Mouse (Mus musculus) left cerebral cortex, postnatal 10 days (tissue): ENCODE results near the gene Myh6. TPM values are rescaled to one million over a fixed set of nuclear protein-coding genes. Genes with fewer than 3 reads are reported as not detected.

Experiments
- DNase-seq, 2 experiments: peaks; one replicate each; pipeline ENCODE4 v3.0.0; 2021 to 2022; ENCODE audit warnings: low spot score in 2 of 2, mixed read lengths in 1 of 2; ENCODE audit errors: extremely low spot score in 1 of 2
- intact Hi-C: fragments of 180-260 bp; cut with DNase I; formaldehyde crosslinking; loops from one replicate; pipeline ENCODE4 v1.15.1; 2025
- microRNA-seq: library from miRNA; unstranded; fragments of <30 nt; microRNA quantifications from one replicate; pipeline ENCODE4 v1.2.0, GENCODE M21; 2022
- total RNA-seq, 2 experiments: library from RNA; stranded (reverse); gene quantifications; 2 replicates each; pipeline ENCODE4 v1.2.3; 2021

The Myh6 gene
- total RNA-seq, 2 experiments from 2014 or later: 2.2 to 3.8 TPM

DNA sequence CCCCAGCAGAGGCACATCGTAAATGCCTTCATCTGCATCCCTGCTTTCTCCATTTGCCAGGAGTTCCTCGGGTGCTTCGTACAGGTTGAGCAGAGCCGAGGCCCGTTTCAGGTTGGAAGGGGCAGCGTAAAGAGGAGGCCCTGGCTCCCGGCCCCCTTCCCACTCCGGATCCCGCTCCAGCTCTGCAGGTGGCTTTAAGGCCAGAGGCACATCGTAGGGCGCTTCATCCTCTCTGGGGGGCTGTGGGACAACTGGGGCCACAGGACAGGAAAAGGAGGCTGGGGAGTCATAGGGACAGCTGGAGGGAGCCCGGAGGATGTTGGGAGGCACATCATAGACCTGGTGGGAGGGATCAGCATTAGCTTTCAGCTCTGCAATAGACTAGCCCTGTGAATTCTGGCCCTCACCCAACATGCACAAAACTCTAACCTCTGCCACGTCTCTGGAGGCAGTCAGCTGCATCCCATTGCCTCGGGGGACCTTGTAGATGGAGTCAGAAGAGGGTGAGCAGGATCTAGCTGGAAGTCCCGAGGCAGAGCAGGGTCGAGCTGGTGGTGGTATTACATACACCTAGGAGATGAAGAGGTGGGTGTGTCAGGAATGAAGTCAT lies 46.5 kb downstream of the Myh6 start:
- peak in 1 of 2 experiments; percentile 54 for DNase-seq
- intact Hi-C loops: no loop called here

DNA sequence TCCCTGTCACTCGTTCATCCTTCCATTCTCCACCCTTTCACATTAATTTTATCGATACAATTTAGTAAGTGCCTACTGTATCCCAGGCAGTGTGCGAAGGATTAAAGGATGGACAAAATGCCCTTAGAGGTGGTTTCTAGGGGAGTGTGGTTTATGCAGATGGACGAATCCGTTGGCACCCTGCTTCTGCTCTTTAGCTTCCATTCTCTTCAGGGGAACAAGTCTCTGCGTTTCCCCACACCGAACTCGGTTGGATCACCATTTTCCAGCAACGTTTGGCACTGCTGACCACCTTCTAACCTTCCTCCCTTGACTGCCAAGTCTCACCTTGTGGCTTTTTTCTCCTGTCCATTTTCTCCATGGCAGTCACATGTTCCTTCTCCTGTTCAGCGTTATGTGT lies 53.4 kb downstream of the Myh6 start:
- intact Hi-C loops: loop anchor here (5.0 kb wide), 1 partner anchor 84 kb away; no protein-coding TSS in a partner anchor
- DNase-seq: no peak

DNA sequence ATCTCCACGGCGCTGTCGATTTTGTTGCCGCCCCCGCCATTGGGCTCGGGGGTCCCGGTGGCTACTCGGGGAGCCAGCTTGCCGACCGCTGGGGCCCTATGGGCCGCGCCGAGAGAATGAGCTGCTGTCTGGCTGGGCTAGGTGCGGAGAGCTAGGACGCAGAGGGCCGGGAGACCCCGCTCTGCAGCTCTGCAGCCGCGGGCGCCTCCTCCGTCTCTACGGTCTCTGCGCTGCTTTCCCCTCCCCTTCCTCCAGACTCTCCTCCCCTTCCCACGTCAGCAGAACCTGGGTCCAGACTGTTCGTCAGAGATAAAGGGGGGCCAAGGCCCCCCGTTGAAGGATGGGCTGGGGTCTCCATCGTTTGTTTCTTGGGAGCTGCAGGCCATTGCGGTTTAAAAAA lies 53.8 kb downstream of the Myh6 start, which contains the start of gene Slc22a17:
Gene Slc22a17, minus strand, starts transcription at position 247 of the 400 bp plus-strand sequence.
- intact Hi-C loops: loop anchor here (5.0 kb wide), 1 partner anchor 84 kb away; no protein-coding TSS in a partner anchor
- DNase-seq: peak; percentile 81 to 88

DNA sequence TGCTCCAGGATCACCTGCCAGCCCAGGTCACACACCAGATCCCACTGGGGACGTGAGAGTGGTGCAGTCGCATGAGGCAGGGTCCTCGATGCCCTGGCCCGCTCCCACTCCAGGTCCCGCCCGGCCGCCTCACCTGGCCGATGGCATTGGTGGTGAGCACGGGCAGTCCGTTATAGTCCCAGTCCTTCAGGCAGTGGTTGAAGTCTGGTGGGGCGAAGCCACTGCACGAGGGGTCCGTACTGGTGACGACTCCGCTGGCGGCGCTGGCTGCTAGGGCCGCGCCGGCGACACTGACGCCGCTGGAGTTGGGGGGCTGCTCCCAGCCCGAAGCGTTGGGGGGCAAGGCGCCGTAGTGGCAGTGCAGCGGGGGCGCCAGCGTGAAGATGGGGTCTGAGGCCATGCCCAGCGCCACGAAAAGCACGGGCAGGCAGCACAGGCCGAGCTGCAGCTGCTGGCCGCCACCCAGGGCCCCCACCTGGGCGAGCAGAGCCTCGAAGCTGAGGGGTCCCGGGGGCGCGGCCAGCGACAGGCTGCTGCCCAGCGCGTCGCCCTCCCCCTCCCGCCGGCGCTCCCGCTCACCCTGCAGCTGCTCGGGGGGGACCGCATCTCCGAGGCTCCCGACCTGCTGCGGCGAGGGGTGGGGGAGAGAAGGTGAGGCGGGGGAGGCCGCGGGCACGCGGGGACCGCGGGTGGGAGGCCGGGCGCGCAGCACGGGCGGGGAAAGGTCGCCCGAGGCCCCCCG lies 54.4 kb downstream of the Myh6 start:
- intact Hi-C loops: loop anchor here (5.0 kb wide), 1 partner anchor 85 kb away; no protein-coding TSS in a partner anchor
- peak in 1 of 2 experiments; percentile 68 for DNase-seq

DNA sequence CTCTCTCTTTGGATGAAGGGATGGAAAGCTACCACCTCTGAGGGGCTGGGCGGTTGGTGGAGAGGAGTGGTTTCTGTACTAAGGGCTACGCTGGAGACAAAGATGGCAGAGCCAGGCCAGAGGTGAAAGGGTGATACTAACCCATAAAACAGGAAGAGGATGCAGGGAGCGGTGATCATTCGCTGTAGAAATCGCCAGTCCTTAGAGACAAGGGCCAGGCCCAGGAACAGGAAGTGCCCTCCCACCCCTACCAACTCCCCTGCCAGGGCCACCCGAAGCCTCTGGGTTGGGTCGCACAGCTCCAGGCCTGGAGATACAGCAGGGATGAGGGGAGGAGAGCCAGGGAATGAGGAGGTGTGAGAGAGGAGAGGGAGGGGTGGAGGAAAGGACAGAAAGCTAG lies 58.0 kb downstream of the Myh6 start:
- intact Hi-C loops: no loop called here
- no peak for DNase-seq

DNA sequence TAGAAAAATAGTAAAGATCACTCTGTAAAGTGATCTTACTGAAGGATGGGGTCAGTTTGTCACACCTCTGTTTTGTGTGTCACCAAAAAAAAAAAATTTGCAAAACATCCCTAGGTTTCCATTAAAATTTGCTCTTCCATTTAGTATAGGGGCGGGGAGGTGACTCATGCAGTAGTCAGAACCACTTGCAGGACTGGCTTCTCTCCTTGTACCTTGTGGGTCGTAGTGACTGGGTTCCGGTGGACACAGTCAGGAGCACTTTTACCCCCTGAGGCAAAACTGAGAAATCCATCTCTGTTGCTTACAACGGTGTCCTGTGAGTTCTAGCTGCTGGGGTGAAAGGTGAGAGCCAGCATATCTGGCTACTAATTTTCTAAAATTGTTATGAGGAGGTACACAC lies 63.1 kb downstream of the Myh6 start:
- no peak for DNase-seq
- intact Hi-C loops: no loop called here

DNA sequence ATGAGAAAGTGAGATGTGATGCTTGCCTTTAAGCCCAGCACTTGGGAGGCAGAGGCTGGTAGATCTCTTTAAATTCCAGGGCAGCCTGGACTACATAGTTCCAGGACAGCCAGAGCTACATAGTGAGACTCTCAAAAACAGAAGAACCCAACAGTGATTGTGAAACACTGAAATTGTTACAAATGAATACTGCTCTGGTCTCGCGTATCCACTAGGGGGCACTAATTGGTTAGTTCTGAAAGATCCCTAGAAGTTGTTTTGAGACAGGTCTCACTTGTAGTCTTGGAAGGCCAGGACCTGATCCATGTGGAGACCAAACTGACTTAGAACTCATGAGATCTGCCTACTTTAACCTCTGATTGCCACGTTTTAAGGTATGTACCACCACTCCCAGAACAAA lies 66.3 kb downstream of the Myh6 start:
- intact Hi-C loops: loop anchor here (2.0 kb wide), 2 partner anchors 36 to 114 kb away; partner anchors contain the start of genes Cmtm5 and Ngdn
- peak; percentile 69 to 84 for DNase-seq

DNA sequence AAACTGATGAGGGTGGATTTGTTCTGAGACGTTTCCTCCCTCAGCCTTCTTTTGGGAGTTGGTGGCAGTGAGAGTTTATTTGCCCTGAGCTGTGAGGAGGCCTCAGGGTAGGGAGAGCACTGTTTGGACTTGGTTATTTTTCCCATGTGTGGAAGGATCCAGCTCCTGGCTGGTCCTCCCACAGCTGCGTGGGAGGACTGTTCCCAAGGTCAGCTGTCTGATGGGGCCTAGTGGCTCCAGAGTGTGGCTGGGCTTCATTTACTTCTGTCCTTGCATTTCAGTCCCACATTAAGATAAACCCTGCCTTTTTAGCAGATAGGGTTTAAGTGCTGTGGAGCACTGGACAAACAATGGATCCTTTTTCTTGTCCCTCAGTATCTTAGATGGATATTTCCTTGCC lies 69.3 kb downstream of the Myh6 start:
- intact Hi-C loops: no loop called here
- no peak for DNase-seq

DNA sequence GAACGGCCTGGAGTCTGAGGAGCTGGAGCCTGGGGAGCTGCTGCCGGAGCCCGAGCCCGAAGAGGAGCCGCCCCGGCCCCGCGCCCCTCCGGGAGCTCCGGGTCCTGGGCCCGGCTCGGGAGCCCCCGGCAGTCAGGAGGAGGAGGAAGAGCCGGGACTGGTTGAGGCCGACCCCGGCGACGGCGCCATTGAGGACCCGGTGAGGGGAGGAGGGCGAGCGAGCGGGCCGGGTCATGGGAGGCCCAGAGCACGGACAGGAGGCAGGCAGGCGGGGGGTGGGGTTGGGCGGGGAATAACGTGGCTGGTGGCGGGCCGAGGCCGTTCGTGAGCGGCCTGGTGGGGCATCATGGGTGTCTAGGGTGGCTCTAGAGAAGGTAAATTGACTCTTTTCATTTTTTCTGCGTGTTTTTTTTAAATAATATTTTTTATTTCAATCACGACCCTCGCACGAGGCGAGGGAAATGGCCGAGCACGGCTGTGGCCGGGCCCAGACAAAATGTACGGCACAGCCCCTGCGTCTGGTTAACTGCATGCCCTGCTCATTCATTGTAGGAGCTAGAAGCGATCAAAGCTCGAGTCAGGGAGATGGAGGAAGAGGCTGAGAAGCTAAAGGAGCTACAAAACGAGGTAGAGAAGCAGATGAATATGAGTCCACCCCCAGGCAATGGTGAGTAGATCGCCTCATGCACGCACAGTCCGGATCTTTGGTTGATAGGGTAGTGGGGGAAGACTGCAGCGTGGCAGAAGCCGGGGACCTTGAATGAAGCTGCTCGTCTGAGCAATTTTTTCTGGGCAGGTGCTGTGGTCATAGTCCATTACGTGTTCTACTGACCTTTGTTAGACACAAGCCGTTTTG lies 72.2 kb downstream of the Myh6 start:
- DNase-seq: peak in 1 of 2 experiments; percentile 81
- intact Hi-C loops: loop anchor here (5.0 kb wide), 1 partner anchor 208 kb away; no protein-coding TSS in a partner anchor

DNA sequence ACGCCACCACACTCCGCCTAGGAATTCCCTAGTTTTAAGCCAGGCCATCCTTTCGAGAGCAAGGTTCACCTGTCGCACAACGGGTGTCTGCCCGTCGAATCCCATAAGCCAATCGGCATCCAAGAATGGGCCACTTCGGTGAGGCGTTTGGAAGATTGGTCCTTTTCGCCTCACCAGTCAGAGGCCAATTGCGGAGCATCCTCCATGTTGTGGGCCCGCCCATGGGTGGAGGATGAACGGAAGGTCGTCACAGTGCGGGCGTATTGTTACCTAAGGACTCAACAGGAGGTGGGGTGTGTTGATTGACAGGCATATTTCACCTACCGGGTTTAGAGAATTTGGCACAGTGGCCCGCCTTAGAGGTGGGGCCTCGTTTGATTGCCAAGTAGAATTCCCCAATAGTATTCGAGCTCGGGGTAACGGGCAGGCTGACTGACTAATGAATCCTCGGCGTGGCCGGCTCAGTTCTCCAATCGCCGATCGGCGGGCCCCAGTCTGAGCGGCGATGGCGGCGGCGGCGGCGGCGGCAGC lies 73.0 kb downstream of the Myh6 start:
- intact Hi-C loops: loop anchor here (5.0 kb wide), 1 partner anchor 209 kb away; no protein-coding TSS in a partner anchor
- peak; percentile 97 to 99 for DNase-seq

DNA sequence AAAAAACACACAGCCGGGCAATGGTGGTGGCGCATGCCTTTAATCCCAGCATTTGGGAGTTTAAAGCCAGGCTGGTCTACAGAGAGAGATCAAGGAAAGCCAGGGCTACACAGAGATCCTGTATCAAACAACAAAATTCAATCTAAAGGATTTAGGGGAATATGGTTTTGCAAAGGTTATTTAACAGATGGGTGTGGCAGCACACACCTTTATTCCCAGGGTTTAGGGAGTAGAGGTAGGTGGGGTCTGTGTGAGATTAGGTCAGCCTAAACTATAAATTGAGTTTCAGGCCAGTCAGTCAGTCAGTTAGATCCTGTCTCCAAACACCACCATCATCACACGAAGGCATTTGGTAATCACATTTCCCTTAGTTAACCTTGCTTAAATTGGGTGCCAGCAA lies 74.5 kb downstream of the Myh6 start, which contains the start of gene Pabpn1:
Gene Pabpn1, plus strand, starts transcription at position 301 of the 400 bp plus-strand sequence.
- no peak for DNase-seq
- intact Hi-C loops: loop anchor here (5.0 kb wide), 1 partner anchor 210 kb away; no protein-coding TSS in a partner anchor

Small RNA genes lying within 50 kb of the gene (microRNA-seq; reads per million reads assigned to microRNA genes)
- gene Mir208a (4.3 reads per million, percentile 15 among the genes with 10 or more reads in this experiment), gene Mir208b (7.2 reads per million, percentile 25 among the genes with 10 or more reads in this experiment)

Other genes starting within 250 kb of the Myh6 start
- gene Slc7a8, start 185.0 kb downstream of the Myh6 start, total RNA-seq: 10 to 100 TPM; 62.2 to 67.9 TPM
- gene Rnf212b, start 152.8 kb downstream of the Myh6 start, total RNA-seq: not detected
- 10 to 100 TPM; 16.7 to 18.5 TPM for gene Homez, start 96.0 kb downstream of the Myh6 start, total RNA-seq
- 10 to 100 TPM; 26.9 to 28.4 TPM for gene Ppp1r3e, start 89.4 kb downstream of the Myh6 start, total RNA-seq
- 10 to 100 TPM; 83.0 to 84.4 TPM for gene Bcl2l2, start 83.5 kb downstream of the Myh6 start, total RNA-seq
- 1 to 10 TPM in 1 of 2 experiments, not detected in 1; 1.9 TPM for gene Gm20521, start 83.5 kb downstream of the Myh6 start, total RNA-seq
- 100 to 1,000 TPM; 272 to 278 TPM for gene Pabpn1, start 74.4 kb downstream of the Myh6 start, total RNA-seq
- gene Slc22a17, start 53.8 kb downstream of the Myh6 start, total RNA-seq: 100 to 1,000 TPM; 562 to 600 TPM
- 1 to 10 TPM; 7.9 to 8.8 TPM for gene Efs, start 40.8 kb downstream of the Myh6 start, total RNA-seq
- not detected for gene Il25, start 34.2 kb downstream of the Myh6 start, total RNA-seq
- gene Cmtm5, start 30.7 kb downstream of the Myh6 start, total RNA-seq: 10 to 100 TPM; 23.5 to 25.2 TPM
- gene Gm17428, start 10.0 kb upstream of the Myh6 start, total RNA-seq: not detected
- 1 to 10 TPM; 5.4 to 5.5 TPM for gene Myh7, start 27.7 kb upstream of the Myh6 start, total RNA-seq
- gene Ngdn, start 48.5 kb upstream of the Myh6 start, total RNA-seq: 10 to 100 TPM; 21.5 to 26.8 TPM
- gene Zfhx2, start 125.4 kb upstream of the Myh6 start, total RNA-seq: 10 to 100 TPM; 26.6 to 27.2 TPM
- gene Thtpa, start 127.9 kb upstream of the Myh6 start, total RNA-seq: 10 to 100 TPM; 31.4 to 31.5 TPM
- 10 to 100 TPM; 14.6 to 18.0 TPM for gene Ap1g2, start 139.7 kb upstream of the Myh6 start, total RNA-seq
- gene Jph4, start 150.0 kb upstream of the Myh6 start, total RNA-seq: 100 to 1,000 TPM; 368 to 375 TPM